Mouse (Mus musculus): ENCODE results near the gene Guca2b. TPM values are rescaled to one million over a fixed set of nuclear protein-coding genes. Genes with fewer than 3 reads are reported as not detected.

The Guca2b gene
- polyA plus RNA-seq (2015; fragmentation: Nextera tagmentation; extraction: Ambion mirVana) = not detected in 2 replicates

GRCm38 (mm10) chr4:119658731-119659130, at the start of gene Guca2b:
Gene Guca2b, minus strand, starts transcription at chr4:119658954.

GRCm38 (mm10) chr4:119637176-119637845, 21.4 kb downstream of the Guca2b start, which contains the start of gene Guca2a:
Gene Guca2a, plus strand, starts transcription at chr4:119637704.

Other genes starting within 250 kb of the Guca2b start
- gene Ccdc30, start 243.4 kb downstream of the Guca2b start, polyA plus RNA-seq (2015; fragmentation: Nextera tagmentation; extraction: Ambion mirVana) = 0.59 and 1.2 TPM in 2 replicates
- gene Ppcs, start 236.5 kb downstream of the Guca2b start, polyA plus RNA-seq (2015; fragmentation: Nextera tagmentation; extraction: Ambion mirVana) = 32.6 and 34.9 TPM in 2 replicates
- gene Zmynd12, start 236.1 kb downstream of the Guca2b start, polyA plus RNA-seq (2015; fragmentation: Nextera tagmentation; extraction: Ambion mirVana) = 0.30 and 0.36 TPM in 2 replicates
- gene Rimkla, start 166.3 kb downstream of the Guca2b start, polyA plus RNA-seq (2015; fragmentation: Nextera tagmentation; extraction: Ambion mirVana) = 0.07 and 0.23 TPM in 2 replicates
- gene Foxj3, start 122.0 kb downstream of the Guca2b start, polyA plus RNA-seq (2015; fragmentation: Nextera tagmentation; extraction: Ambion mirVana) = 12.3 and 13.2 TPM in 2 replicates
- gene Frg2f1, start 119.4 kb downstream of the Guca2b start, polyA plus RNA-seq (2015; fragmentation: Nextera tagmentation; extraction: Ambion mirVana) = 2.8 and 3.9 TPM in 2 replicates
- 1.2 and 1.5 TPM in 2 replicates for gene Guca2a, start 21.2 kb downstream of the Guca2b start, polyA plus RNA-seq (2015; fragmentation: Nextera tagmentation; extraction: Ambion mirVana)
- gene Hivep3, start 74.8 kb upstream of the Guca2b start, polyA plus RNA-seq (2015; fragmentation: Nextera tagmentation; extraction: Ambion mirVana) = 11.4 TPM in 2 replicates